Mouse (Mus musculus) brain, adult 2 months (tissue): ENCODE results near the gene Kalrn.
"Not testable (repeated sequence)": the region's sequence is repeated elsewhere in the genome, so short reads cannot be mapped to it uniquely, and the experiment has no call there.

Experiments
- DNase-seq: peaks from one replicate; pipeline ENCODE4 v3.0.0; 2011; ENCODE audit warnings: low read depth, low spot score

Gene Kalrn

DNA sequence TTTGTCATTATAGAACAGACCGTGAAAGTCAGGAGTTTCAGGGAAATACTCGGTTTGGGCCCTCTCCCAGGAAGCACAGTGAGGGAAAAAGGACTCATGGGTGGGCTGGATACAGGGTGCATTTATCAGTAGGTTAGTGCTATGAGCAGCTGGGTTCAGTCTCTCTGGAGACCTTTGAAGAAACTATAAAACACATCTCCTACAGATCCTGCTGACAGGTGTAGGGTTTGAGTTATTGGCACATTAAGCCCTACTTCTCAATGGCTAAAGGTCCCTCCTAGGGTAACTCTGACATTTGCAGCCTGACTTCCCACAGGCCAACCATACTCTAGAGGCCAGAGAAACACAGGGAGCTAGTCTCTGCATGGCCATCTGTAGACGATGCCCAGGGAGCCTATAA, 256.2 kb downstream of the Kalrn start:
- no peak for DNase-seq

DNA sequence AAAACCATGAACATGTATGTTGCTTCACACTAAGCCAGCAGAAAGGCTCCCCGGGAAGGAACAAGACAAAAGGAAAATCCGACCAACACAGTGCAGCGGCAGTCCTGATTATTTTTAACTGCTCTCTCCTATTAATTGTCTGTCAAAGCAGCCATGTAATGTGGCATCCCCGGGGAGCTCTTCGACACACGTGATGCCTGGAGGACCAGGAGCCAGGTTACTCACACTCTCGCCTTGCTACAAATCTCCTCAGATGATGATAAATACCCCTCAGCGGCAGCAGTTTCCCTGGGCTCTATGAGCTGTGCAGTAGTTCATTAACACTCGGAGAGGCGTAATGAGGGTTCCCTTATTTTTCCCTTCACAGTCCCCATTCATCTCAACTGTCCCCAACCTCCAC, 257.1 kb downstream of the Kalrn start:
- DNase-seq = no peak

DNA sequence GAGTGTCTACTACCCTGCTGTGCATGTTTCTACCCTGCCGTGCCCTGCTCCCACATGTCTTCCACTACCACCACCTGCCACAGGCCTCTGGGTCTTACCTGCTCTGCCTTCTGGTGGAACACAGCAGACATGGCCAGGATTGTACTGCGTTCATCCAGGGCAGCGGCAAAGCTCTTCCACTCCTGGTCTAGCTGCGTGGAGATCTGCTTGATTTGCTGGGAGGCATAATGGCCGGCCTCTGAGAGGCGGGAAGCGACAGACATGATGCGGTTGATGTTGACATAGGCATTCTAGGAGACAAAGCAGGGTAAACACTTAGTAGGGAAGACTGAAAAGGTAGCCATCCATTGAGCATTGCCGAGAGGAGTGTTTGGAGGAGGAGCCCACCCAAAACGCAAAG, 259.3 kb downstream of the Kalrn start:
- DNase-seq = no peak

DNA sequence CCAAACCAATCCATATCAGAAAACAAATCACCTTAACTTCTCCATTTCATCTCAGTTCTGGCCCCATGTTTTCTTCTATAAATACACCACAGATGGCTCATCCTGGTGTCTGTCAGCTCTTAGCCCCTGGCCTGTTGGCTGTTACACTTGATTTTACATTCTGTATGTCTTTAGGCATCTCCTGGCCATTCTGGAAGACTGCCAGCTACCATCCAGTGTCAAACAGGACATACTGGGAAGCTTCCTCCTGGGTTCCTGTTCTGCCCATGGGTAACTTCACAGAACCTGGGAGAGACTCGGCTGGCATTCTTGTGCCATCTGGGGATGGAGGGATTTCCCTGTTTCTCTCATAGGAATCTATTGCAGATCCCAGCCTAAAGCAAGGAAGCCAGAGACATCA, 261.8 kb downstream of the Kalrn start:
- no peak for DNase-seq

DNA sequence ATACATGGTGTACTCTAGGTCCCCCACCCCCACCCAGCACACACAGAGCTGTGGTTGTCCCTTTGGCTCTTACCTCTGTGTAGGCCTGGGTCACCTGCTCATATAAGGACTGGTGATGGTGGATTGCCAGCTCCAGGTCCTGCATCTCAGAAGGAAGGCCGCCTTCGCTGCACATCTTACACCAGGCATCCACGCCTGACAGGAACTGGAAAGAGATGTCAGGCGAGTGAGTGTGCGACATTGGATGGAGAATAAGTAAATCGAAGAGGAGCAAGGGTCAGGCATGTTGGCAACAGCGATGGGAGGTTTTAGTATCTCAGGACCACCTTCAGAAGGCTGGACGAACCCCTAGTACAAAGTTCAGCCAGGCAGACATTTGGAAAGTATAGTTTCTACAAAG, 263.0 kb downstream of the Kalrn start:
- DNase-seq = no peak

DNA sequence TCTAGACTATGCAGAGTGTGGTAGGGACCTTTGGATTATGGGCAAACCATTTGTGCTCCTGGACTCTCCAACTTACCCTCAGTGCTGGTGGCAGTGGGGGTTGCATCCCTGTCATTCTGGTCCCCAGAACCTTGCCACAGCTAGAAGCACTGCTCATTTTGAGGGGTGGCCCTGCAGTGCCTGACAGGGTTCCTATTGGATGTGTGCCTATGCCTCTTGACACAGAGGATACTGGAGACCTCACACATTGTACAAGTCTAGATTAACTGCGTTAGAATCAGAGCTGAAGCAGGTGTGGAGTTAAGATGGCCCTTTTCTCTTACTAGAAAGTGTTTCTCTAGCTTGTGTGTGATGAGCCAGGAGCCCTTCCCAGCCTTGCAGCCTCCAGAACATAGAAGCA, 265.0 kb downstream of the Kalrn start:
- no peak for DNase-seq

DNA sequence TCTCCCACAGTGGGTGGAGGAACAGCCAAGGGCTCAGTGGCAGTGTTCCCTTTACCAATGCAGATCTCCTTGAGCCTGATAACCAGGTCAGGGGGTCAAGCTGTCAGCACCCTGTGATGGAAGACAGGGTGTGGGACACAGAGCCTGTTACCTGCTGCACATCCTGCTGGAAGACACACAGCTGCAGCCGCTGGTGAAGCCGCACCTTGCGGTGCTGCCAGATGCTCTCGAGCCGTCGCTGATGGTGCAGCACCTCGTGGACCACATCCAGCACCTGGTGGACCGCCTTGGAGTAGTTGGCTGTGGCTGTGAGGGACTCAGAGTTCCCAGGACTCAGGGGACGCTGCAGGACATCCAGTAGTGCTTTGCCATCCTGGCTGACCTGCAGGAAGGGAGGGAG, 265.9 kb downstream of the Kalrn start:
- no peak for DNase-seq

DNA sequence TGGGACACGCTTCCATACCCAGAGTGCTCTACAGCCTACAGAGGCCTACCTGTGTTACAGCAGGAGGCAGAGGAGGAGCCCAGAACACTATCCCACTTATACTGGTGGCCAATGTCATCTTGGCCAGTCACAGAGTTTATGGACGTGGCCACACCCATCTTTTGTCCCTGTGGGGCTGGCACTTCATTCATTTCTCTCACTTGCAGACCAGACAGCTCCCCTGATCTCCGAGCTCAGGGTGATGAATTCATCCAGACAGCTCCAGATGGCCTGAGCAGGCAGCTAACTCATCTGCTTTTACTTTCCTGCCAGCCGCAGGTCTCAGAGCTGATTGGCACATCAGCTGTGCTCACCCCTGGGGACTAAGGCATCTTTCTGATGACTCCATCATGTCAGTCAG, 267.7 kb downstream of the Kalrn start:
- DNase-seq = no peak

DNA sequence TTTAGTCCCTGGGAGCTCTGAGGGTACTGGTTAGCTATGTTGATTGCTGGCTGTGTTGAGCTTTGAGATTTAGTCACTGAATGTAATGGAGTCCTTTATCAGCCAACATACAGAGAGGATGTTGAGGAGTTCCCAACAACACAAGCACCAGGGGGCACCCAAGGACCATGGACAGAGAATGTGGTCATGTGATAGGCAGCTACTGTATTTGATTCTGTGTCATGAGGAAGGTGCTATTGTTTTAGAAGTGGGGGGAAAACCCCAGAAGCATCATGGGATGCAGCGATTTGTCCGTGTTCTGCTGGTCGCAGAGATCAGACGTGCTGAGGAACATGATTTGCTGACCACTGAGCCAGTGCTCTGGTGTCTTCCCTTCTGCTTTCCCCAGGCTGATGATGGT, 269.5 kb downstream of the Kalrn start:
- not testable (repeated sequence) for DNase-seq

DNA sequence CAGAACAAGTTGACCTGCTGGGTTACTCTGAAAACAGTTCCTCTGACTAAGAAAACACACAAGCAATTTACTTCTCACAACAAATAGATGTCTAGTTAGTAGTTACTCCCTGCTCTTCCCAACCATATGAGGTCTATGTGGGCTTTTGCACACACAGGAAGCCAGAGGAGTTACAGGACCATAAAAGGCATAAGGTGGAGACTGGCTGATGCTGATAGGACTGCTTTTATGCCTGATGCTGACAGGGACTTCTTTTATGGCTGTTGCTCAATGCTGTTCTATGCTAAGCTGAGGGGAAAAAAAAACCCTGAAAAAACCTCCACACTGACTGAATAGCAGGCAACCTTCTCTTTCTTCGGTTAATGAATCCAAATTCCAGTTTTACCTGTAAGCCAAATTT, 270.8 kb downstream of the Kalrn start:
- no peak for DNase-seq

DNA sequence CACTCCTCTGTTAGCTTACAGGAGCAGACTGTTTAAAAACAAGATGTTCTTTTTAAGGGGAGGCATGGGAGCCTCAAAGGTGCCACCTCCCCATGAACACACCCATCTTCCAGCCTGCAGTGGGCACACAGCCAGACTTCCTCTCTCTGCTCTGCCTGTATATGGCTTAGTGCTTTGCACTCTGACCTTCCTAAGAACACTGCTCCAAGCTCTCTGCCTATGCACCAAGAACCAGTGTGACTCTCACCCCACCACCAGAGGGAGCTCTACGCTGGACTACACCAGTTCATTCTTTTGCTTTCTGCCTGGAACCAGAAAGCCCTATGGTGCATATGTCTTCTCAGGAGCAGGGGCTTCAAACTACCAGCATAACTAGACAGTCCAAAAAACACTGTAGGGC, 271.3 kb downstream of the Kalrn start:
- no peak for DNase-seq

DNA sequence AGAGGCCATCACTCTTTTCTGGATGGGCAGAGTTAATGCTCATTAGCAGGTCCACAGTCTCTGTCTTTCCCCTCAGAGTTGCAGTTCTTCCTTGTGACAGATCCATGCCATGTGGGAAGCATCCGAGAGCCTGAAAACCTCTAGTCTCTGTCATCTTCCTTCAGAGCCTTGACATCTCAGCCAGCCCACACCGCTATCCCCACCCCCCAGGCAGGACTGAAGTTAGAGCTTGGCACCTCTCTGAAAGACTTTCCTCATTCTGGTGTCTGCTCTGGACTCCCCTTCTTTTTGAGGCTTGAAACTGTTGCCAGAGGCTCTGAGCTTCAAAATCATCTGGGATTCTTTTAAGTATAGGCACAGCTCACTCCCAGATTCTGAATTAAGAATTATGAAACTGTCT, 274.1 kb downstream of the Kalrn start:
- DNase-seq = no peak

DNA sequence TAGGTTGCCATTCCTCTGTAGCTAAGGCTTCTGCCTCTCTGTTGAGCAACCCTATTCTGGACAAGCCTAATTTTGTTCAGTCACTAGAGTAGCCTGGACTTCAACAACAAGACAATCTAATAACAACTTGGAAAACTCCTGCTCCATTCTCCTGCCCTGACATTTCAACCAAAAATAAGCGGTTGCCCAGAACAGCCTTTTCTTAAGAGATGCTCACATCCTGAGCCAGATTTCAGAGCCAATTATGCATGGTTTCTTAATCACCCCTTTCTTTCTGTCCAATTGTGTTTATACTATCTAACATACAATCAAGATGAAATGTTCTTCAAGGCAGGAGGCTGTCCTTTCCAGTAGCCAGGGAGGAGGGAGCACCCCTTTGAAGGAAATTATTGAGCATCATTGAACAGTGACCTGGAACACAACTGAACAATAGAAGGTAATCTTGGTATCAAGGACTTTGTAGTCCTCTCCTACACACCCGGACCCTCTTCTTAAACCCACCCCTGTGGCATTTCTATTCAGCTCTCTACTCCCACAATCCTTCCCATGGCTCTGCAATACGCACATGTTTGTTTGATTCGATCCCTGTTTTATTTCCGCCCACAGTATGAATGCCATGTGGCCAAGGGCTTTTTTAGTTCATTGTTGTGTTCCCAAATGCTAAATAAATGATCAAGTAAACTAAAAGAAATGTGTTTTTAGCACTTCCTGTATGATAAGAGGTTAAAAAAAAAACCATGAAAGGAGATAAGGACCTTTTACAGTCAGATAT, 275.2 kb downstream of the Kalrn start:
- peak; percentile 61 for DNase-seq

DNA sequence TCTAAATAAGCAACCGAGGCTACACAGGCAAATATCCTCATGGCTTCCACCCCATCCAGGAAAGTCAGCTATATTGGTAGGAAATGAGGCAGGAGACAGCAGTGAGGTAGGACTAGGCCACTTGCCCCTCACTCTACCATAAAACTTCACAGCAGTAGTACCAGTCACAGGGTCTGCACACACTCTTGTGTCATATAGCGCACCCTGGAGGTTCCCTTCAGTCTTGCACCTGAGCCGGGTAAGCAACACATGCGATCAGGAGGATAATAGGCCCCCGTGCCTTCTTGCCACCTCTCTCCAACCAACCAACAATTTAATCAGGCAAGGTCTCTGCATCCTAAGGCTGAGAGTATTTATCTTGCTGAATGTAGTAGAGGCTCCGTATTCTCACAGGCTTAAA, 278.8 kb downstream of the Kalrn start:
- no peak for DNase-seq

DNA sequence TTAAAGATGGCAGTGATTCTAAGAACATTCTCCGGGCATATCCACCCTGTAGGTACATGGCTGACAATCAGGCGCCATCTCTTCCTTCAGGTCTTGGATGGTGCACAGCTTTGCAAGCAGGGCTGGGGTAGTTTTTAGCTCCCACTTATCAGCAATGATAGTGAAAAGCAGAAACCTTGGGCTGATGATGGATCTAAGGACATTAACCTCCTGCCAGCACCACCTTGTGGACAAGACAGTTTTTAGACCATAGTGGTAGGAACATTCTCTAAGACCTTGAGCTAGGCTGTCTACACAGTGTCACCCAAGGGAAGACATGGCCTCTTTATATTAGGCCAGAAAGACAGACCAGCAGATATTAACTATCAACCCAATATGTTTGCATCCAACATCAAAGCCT, 279.7 kb downstream of the Kalrn start:
- peak; percentile 55 for DNase-seq

DNA sequence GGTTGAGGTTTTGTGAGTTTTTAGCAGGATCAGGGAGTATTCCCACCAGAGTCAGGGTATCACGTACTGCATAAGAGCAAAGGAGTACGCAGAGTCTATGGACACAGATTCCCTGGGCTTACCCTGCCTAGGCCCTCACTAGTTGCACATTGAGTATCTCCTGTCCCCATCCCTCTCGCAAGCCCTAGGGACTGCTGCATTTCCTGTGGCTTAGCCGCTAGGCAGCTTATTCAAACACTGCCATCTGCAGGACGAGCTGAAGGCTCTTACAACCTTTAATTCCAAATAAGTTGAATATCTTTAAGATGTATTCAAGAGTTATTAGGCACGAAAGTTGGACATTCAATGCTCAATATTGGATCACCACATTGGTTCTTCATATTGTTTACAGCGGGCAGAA, 283.7 kb downstream of the Kalrn start:
- peak; percentile 86 for DNase-seq

DNA sequence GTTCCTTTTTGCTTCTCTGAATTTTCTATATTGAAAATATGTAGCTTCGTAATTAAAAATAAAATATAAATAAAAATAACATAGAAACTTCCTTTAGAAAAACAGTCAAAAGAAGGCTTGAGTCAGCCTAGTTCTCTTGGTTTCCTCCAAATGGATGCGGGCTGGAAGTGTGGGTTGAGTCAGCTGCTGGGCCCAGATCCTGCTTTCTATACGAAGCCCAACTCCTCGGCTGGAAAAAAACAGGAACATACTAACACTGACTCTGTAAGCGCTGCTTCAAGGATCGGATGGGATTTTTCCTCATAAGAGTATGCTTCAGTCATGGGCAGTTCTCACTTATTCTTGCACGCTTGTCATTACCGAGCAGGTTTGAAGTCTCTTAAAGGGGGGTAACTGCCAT, 291.3 kb downstream of the Kalrn start:
- DNase-seq = peak; percentile 85

DNA sequence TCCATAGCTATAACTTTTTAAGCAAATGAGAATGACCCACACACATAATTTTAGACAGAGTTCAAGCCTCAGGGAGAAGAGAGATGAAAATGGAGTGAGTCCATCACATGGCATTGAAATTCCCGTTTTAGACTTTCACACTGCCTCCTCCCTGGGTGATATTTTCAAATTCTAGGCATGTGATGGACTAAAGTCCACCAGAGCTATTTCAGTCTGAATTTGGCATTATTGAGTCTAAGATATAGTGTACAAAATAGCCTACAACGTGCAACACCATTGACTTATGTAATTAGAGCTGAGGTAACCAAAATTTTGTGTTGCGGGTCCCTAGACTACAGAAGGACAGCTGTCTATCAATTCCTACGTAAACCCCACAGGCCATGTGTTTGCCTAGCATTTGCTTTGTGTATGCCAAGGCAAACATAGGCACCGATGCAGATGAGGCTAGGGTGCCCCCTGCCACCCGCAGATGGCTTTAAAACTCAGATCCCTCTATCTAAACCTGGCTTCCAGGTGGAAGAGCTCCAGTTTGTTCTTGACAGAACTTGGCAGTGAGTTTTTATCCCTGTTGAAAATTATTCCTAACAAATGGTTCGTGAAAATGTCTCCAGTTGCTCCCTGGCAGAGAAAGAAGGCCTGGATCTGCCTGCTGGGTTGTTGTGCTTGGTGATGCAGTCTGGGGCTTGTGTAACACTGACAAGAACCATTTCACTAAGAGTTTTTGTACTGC, 293.5 kb downstream of the Kalrn start:
- peak; percentile 84 for DNase-seq

DNA sequence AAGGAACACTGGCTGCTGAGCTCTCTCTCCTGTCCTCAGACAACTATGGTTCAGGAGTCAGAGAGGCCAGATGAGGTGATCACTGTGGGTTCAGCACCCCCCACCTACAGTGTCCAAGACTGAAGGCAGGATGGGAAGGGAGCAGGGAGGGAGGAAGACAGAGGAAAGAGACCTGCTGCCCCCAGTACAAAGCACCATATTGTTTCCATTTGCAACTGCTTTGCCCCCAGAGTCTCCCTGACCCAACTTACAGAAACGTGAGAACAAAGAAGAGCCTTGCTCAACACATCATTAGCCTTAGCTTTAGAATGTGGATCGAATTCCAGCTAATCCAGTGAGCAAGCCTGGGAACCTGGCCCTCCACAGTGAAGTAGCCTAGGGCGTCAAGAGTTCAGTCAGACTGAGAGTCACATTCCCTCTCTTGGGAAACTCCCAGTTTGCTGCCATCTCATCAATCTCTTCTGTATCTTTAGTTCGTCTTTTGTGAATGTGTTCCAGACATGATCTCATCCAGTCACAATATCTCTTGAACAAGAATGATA, 295.0 kb downstream of the Kalrn start:
- no peak for DNase-seq

DNA sequence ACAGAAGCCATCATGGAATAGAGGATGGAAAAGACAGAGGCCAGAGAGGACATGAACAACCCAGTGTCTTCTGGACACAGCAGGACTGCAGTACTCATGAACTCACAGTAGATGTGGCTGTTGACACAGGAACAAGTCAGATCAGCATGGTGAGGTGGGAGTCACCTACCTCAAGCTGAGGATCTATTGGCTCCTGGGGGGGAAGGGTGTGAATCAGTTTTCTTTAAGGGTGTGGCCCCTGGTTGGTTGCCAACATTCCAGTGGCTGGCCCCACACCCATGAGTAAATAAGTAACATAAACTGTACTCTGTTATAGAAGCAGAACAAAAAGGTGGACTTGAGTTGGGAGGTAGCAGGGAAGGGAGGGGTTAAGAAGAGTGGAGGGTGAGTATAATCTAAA, 298.7 kb downstream of the Kalrn start:
- DNase-seq = no peak

DNA sequence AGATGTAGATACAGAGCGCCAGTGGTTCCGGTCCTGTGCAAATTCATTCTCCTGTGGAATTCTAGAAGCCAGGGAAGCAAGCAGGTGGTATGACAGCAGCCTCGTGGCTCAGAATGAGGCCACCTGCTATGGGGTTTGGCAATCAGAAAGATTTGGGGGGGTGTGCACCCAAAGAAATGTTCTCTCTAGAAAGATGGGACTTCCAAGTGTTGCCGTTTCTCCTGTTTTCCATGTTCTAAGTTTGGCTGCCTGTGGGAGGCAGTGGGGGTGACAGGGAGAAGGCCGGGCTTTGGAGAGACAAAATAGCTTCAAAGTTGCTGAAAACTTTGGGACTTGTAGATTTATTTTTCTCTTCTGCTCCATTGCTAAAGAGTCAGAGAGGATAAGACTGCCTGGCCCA, 301.9 kb downstream of the Kalrn start:
- DNase-seq = peak; percentile 90

DNA sequence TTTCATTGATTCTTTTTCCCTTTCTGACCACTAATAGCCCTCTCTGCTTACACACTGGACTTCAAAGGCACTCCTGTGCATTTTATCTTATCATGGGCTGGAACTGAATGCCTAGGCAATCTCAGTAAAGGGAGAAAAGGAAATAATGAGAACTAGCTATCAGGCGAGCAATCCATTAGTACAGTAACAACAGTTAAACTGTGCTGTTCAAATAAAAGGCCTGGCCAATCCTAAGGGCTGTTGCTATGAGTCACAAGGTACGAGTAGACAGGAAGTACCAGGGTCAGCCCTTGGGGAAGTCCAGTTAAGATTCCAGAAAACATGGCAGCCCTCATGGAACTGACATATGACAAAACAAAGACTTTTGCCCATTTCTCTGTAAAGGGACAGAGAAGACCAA, 302.7 kb downstream of the Kalrn start:
- no peak for DNase-seq

DNA sequence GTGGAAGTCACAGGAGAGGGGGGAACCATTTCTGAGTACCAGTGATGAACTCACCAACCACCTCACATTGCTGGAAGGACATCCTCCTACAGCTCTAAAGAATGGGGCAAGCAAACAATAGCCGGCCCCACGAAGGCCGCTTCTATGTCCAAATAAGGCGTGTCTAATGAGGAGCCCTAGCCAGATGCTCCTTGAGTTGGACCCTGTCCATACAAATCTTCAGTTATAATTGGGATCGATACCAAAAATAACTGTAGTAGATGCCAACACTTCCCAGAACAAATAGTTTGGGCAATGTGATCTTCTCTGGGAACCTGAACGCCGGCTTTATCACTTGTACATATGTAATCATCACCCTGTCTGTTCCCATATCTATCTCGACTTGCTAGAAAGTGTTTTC, 303.7 kb downstream of the Kalrn start:
- peak; percentile 56 for DNase-seq
